Mouse (Mus musculus): ENCODE results near the gene Vmn1r46.

- TF ChIP-seq CTCF (IDR thresholded peaks at IDR 0.05; ENCODE audit: insufficient read depth, low read depth, low read length) (no peak), POLR2A (IDR thresholded peaks at IDR 0.05; ENCODE audit: insufficient read depth, low read depth, low read length) (no peak)
Measured at GRCm38 (mm10) chr6:89966341-89966740, 2.8 kb upstream of the Vmn1r46 start.

All from olfactory bulb, adult 2 months (tissue).